Mouse (Mus musculus) ES-Bruce4 (cell line): ENCODE results near the gene Cckbr. TPM values are rescaled to one million over a fixed set of nuclear protein-coding genes. Genes with fewer than 3 reads are reported as not detected.

Source experiments
- H3K27ac ChIP-seq: 2 replicates; pipeline ENCODE4 v1.5.1; 2012; ENCODE audit warnings: low read length, inconsistent platforms; ENCODE audit not compliant: insufficient read depth
- H3K27me3 ChIP-seq: 2 replicates; pipeline ENCODE4 v1.6.1; 2012; ENCODE audit warnings: mild to moderate bottlenecking, low read length, inconsistent platforms; ENCODE audit not compliant: control insufficient read depth, poor library complexity, insufficient read depth, severe bottlenecking
- H3K36me3 ChIP-seq: 2 replicates; pipeline ENCODE4 v1.6.1; 2012; ENCODE audit warnings: inconsistent platforms, mild to moderate bottlenecking, low read length, moderate library complexity; ENCODE audit not compliant: control insufficient read depth, poor library complexity, insufficient read depth, severe bottlenecking
- H3K4me1 ChIP-seq: one replicate; pipeline ENCODE4 v1.8.1; 2011; ENCODE audit warnings: low read length; ENCODE audit not compliant: control insufficient read depth, insufficient read depth
- H3K4me3 ChIP-seq: 2 replicates; pipeline ENCODE4 v1.5.1; 2011; ENCODE audit warnings: low read depth, mild to moderate bottlenecking, low read length
- H3K9ac ChIP-seq: 2 replicates; pipeline ENCODE4 v1.6.1; 2012; ENCODE audit warnings: low read depth, mild to moderate bottlenecking, inconsistent platforms; ENCODE audit not compliant: poor library complexity, severe bottlenecking
- H3K9me3 ChIP-seq: replicated peaks from 2 replicates; pipeline ENCODE4 v1.6.1; 2012; ENCODE audit warnings: mild to moderate bottlenecking, low read length, inconsistent platforms; ENCODE audit not compliant: control insufficient read depth, poor library complexity, insufficient read depth, severe bottlenecking
- CTCF ChIP-seq: IDR thresholded peaks from one replicate; pipeline ENCODE4 v1.8.1; 2011; ENCODE audit warnings: low read depth, low read length
- EP300 ChIP-seq: IDR thresholded peaks from 2 replicates; pipeline ENCODE4 v1.6.1; 2011; ENCODE audit warnings: low read depth, low read length; ENCODE audit not compliant: insufficient read depth
- POLR2A ChIP-seq: IDR thresholded peaks from one replicate; pipeline ENCODE4 v1.8.1; 2011; ENCODE audit warnings: low read length; ENCODE audit not compliant: insufficient read depth
- polyA plus RNA-seq: library from polyadenylated mRNA; stranded (reverse); fragments of >200 nt; gene quantifications from 2 replicates; pipeline ENCODE4 v1.2.4, GENCODE M21; 2011; ENCODE audit warnings: low read depth; ENCODE audit not compliant: missing spikeins, insufficient read depth, insufficient read length

The Cckbr gene
- polyA plus RNA-seq, 1 experiment, result not detected

DNA sequence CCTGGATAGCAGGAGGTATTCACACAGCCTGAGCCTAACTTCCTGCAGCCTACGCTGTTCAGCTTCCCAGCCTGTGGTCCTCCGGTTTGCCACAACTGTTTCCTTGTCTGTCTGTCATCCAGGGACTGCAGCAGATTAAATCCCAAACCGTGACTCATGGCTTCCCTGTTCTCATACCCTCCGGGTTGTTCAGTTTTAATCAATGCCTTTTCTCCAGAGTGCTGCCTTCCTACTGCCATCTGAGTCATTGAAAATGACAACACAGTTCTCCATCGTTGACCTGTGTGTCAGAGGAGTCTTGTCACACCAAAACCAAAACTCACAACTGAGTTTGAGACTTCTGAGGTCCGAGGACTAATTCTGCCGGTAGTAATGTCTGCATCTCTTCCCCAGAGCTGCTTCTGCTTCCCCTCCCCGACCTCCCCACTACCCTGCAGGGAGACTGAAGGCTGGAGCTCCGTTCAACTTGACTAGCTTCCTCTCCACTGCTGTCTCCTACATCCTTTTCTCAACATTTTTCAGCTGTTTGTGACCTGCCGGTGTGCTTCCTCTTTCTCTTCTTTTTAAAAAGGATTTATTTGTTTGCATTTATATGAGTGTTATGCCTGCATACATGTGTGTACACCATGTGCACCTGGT, 73.4 kb downstream of the Cckbr start:
- H3K9me3 ChIP-seq, result no peaks in the 10 kb centered on the region
- H3K27me3 ChIP-seq, result no peaks in the 10 kb centered on the region
- TF ChIP-seq POLR2A (no peak), EP300 (no peak), CTCF (no peak)
- H3K27ac ChIP-seq, result no peak overlapping the region
- H3K36me3 ChIP-seq, result no peaks in the 10 kb centered on the region
- H3K9ac ChIP-seq, result no peak overlapping the region
- H3K4me1 ChIP-seq, result no peaks in the 10 kb centered on the region
- no peak overlapping the region for H3K4me3 ChIP-seq

DNA sequence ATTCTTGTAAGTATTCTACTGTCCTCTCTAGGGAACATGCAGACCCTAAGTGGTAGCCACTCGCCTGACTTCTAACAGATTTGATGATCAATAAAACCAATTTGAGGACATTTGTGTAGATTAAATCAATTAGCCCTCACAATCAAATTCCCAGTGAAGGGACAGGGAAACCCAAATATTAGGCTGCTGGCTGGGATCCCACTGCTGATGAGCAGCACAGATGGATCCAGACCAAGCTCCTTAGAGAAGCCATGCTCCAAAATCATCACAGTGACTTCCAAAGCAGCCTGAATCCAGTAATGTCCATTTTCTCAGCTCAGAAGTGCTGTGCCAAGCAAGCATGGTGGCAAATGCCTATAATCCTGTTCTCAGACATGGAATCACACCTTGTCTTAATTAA, 74.1 kb downstream of the Cckbr start:
- Histone ChIP-seq H3K9ac (no peak overlapping the region), H3K36me3 (no peaks in the 10 kb centered on the region), H3K4me1 (no peaks in the 10 kb centered on the region), H3K27me3 (no peaks in the 10 kb centered on the region), H3K9me3 (no peaks in the 10 kb centered on the region), H3K4me3 (no peak overlapping the region), H3K27ac (no peak overlapping the region)
- no peak for TF ChIP-seq POLR2A
- TF ChIP-seq EP300, result no peak
- no peak for TF ChIP-seq CTCF

DNA sequence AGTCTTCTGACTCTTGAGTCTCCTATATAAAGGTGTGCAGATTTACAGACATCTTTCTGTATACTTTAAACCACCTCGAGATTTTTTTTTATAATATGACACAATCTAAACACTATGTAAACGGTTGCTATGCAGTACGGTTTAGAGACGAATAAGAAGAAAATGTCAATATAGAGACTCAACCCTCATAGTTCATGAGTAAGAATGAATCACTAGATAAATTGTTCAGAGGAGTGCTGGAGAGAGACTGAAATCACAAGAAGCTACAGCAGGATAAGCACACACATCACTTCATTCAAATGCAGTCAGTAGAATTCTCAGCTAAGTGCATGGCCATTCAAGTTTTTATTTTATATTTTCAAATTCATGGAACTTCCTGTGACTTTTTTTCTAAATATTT, 76.5 kb downstream of the Cckbr start:
- Histone ChIP-seq H3K36me3 (no peaks in the 10 kb centered on the region), H3K9me3 (no peaks in the 10 kb centered on the region), H3K9ac (no peak overlapping the region), H3K27ac (no peak overlapping the region), H3K27me3 (no peaks in the 10 kb centered on the region), H3K4me1 (no peaks in the 10 kb centered on the region), H3K4me3 (no peak overlapping the region)
- TF ChIP-seq CTCF (no peak), POLR2A (no peak), EP300 (no peak)

DNA sequence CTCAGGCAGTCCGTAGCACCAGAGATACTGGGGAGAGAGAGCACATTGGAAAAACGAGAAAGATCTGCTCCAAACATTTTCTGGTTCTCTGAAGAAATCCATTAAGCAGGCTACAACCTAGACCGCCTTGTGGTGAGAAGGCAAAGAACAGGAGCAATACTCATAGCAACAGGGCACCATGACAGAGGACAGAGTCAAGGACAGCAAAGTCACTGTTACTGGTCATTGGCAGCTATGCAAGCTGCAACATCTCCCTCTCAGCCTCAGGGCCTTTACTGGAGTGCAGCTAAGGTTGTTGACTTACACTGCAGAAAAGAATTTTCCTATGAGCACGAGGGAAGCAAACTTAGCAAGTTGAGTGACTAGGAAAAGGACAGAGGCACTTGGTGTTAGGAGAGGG, 81.7 kb downstream of the Cckbr start:
- no peak overlapping the region for H3K27ac ChIP-seq
- no peaks in the 10 kb centered on the region; the same call in 1 of the 2 replicates for H3K27me3 ChIP-seq
- H3K36me3 ChIP-seq, result no peaks in the 10 kb centered on the region
- no peak overlapping the region for H3K4me3 ChIP-seq
- no peaks in the 10 kb centered on the region for H3K4me1 ChIP-seq
- no peak overlapping the region for H3K9ac ChIP-seq
- TF ChIP-seq CTCF (no peak), POLR2A (no peak), EP300 (no peak)
- no peaks in the 10 kb centered on the region for H3K9me3 ChIP-seq

DNA sequence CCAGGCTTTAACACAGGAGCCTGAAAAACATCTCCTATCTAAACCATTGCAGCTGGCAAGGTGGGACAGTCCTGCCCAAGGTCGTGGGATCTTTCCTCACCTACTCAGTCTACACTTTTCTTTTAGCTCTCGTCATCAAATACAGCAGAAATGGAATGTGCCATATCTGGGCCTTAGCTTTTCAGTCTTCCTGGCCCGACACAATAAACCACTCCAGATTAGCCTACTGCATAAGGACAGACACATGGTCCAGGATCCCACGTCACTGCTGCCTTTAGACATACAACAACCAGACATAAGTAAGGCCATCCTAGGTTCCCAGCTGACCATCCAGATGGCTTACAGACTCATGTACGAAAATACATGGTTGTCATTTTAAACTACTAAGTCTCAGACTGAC, 84.6 kb downstream of the Cckbr start:
- Histone ChIP-seq H3K4me3 (no peak overlapping the region), H3K9me3 (no peaks in the 10 kb centered on the region), H3K4me1 (no peaks in the 10 kb centered on the region), H3K36me3 (no peaks in the 10 kb centered on the region), H3K9ac (no peak overlapping the region), H3K27me3 (no peaks in the 10 kb centered on the region; the same call in 1 of the 2 replicates), H3K27ac (no peak overlapping the region)
- TF ChIP-seq POLR2A (no peak), EP300 (no peak), CTCF (no peak)

DNA sequence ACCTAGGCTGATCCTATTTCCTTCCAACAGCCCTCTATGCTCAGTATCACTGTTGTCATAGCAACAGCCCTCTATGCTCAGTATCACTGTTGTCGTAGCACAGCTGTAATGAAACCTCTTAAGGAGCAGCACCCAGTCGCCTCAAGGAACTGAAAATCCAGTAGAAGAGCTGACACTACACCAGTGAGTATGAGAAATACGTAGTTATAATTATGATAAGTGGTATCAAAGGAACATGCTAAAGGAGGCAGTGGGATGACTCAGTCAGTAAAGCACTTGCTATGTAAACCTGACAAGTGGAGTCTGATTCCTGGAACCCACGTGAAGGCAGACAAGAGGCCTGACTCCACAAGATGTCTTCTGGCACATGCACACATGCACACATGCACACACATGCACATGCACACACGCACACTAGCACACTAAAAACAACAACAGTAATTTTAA, 88.3 kb downstream of the Cckbr start:
- no peaks in the 10 kb centered on the region for H3K36me3 ChIP-seq
- H3K9ac ChIP-seq, result no peak overlapping the region
- H3K27ac ChIP-seq, result no peak overlapping the region
- TF ChIP-seq POLR2A, result no peak
- TF ChIP-seq EP300, result no peak
- no peaks in the 10 kb centered on the region for H3K9me3 ChIP-seq
- H3K4me3 ChIP-seq, result no peak overlapping the region
- no peaks in the 10 kb centered on the region; the same call in 1 of the 2 replicates for H3K27me3 ChIP-seq
- H3K4me1 ChIP-seq, result no peaks in the 10 kb centered on the region
